Mouse (Mus musculus): Measurements from ENCODE around the gene Cacna1c.

Cacna1c gene

GRCm38 (mm10) chr6:118958529-118958928 is 237.7 kb downstream of the Cacna1c start:
- no peak for DNase-seq (ENCODE audit: low spot score)

GRCm38 (mm10) chr6:118956234-118956633 is 240.0 kb downstream of the Cacna1c start:
- no peak for DNase-seq (ENCODE audit: low spot score)

- DNase-seq (ENCODE audit: low spot score), result no peak
Measured at GRCm38 (mm10) chr6:118955777-118956176, 240.4 kb downstream of the Cacna1c start.

GRCm38 (mm10) chr6:118954988-118955554 is 241.1 kb downstream of the Cacna1c start:
- DNase-seq (ENCODE audit: low spot score), result peak; percentile 37

- no peak for DNase-seq (ENCODE audit: low spot score)
Measured at GRCm38 (mm10) chr6:118952377-118952776, 243.8 kb downstream of the Cacna1c start.

GRCm38 (mm10) chr6:118950190-118950589 is 246.0 kb downstream of the Cacna1c start:
- no peak for DNase-seq (ENCODE audit: low spot score)

- DNase-seq (ENCODE audit: low spot score), result no peak
Measured at GRCm38 (mm10) chr6:118947286-118947685, 248.9 kb downstream of the Cacna1c start.

GRCm38 (mm10) chr6:118946660-118947059 is 249.6 kb downstream of the Cacna1c start:
- peak; percentile 61 for DNase-seq (ENCODE audit: low spot score)

- DNase-seq (ENCODE audit: low spot score), result no peak
Measured at GRCm38 (mm10) chr6:118944093-118944492, 252.1 kb downstream of the Cacna1c start.

GRCm38 (mm10) chr6:118941816-118942215 is 254.4 kb downstream of the Cacna1c start:
- DNase-seq (ENCODE audit: low spot score), result no peak

GRCm38 (mm10) chr6:118941036-118941435 is 255.2 kb downstream of the Cacna1c start:
- DNase-seq (ENCODE audit: low spot score), result no peak

- DNase-seq (ENCODE audit: low spot score), result no peak
Measured at GRCm38 (mm10) chr6:118939626-118940025, 256.6 kb downstream of the Cacna1c start.

- no peak for DNase-seq (ENCODE audit: low spot score)
Measured at GRCm38 (mm10) chr6:118938386-118939096, 257.7 kb downstream of the Cacna1c start.

- DNase-seq (ENCODE audit: low spot score), result no peak
Measured at GRCm38 (mm10) chr6:118937536-118937935, 258.7 kb downstream of the Cacna1c start.

GRCm38 (mm10) chr6:118935520-118936415 is 260.4 kb downstream of the Cacna1c start:
- no peak for DNase-seq (ENCODE audit: low spot score)

GRCm38 (mm10) chr6:118934243-118934902 is 261.8 kb downstream of the Cacna1c start:
- peak; percentile 85 for DNase-seq (ENCODE audit: low spot score)

GRCm38 (mm10) chr6:118933017-118933594 is 263.1 kb downstream of the Cacna1c start:
- no peak for DNase-seq (ENCODE audit: low spot score)

- DNase-seq (ENCODE audit: low spot score), result no peak
Measured at GRCm38 (mm10) chr6:118932002-118932700, 264.1 kb downstream of the Cacna1c start.

GRCm38 (mm10) chr6:118926669-118927068 is 269.5 kb downstream of the Cacna1c start:
- no peak for DNase-seq (ENCODE audit: low spot score)

GRCm38 (mm10) chr6:118924426-118924825 is 271.8 kb downstream of the Cacna1c start:
- DNase-seq (ENCODE audit: low spot score), result no peak

GRCm38 (mm10) chr6:118923926-118924325 is 272.3 kb downstream of the Cacna1c start:
- DNase-seq (ENCODE audit: low spot score), result no peak
